In genomic region chr2:18734394-18735127, GRCm38 (mm10) we compare ENCODE assay signal across 13 mouse cellular contexts. TPM values are rescaled to one million over a fixed set of nuclear protein-coding genes. Genes with fewer than 3 reads are reported as not detected.
DNase-seq lines count a peak whose midpoint lies in the region; ATAC-seq and TF ChIP-seq lines count a peak whose summit lies in the region.
"Had no signal": no experiment of that assay in that cellular context is flagged by ENCODE, and none has a peak within 500 bp of the region (broad histone marks: within the 10 kb centered on the region; RNA-seq: fewer than 3 reads in every experiment).

No protein-coding gene starts in this region.

- no peaks in the 10 kb centered on the region for H3K27me3 ChIP-seq in embryonic facial prominence, embryonic 11.5 days (ENCODE audit: control insufficient read depth, insufficient read depth, low read length)
- H3K27me3 ChIP-seq in stomach, postnatal 0 days (ENCODE audit: control insufficient read depth, insufficient read depth, low read length), result no peaks in the 10 kb centered on the region
- H3K27me3 ChIP-seq: embryonic facial prominence, embryonic 12.5 days; limb, embryonic 12.5 days had no signal

- H3K36me3 ChIP-seq in embryonic facial prominence, embryonic 11.5 days (replicated peaks; ENCODE audit: control insufficient read depth, insufficient read depth, low read depth, low read length), result no peaks in the 10 kb centered on the region
- H3K36me3 ChIP-seq in stomach, postnatal 0 days (ENCODE audit: control insufficient read depth, insufficient read depth, low read length), result no peaks in the 10 kb centered on the region
- H3K36me3 ChIP-seq: embryonic facial prominence, embryonic 12.5 days; limb, embryonic 12.5 days had no signal

- intact Hi-C loops in left cerebral cortex, adult 2 months (cut with DNase I), result no loop called here
- intact Hi-C loops in left cerebral cortex, postnatal 4 days (cut with DNase I), result no loop called here

- TF ChIP-seq CTCF in left cerebral cortex, adult 2 months (IDR thresholded peaks at IDR 0.05), result peak; percentile 21; the same call in 1 of the 2 replicates
- TF ChIP-seq CTCF in stomach, postnatal 0 days (IDR thresholded peaks at IDR 0.05; ENCODE audit: low read depth), result peak; percentile 35

- 31% methylated on average over 5 of the region's 5 CpGs for WGBS in embryonic facial prominence, embryonic 11.5 days
- WGBS in stomach, postnatal 0 days, result 47% methylated on average over 5 of the region's 5 CpGs

- H3K9ac ChIP-seq in embryonic facial prominence, embryonic 11.5 days (replicated peaks; ENCODE audit: low read length), result no peak overlapping the region
- no peak overlapping the region for H3K9ac ChIP-seq in stomach, postnatal 0 days (ENCODE audit: low read length)
- H3K9ac ChIP-seq: embryonic facial prominence, embryonic 12.5 days; limb, embryonic 12.5 days had no signal

- no peak overlapping the region for H3K27ac ChIP-seq in left cerebral cortex, adult 2 months
- H3K27ac ChIP-seq in embryonic facial prominence, embryonic 11.5 days (replicated peaks; ENCODE audit: low read depth, low read length), result no peak overlapping the region
- H3K27ac ChIP-seq in stomach, postnatal 0 days (replicated peaks), result no peak overlapping the region
- H3K27ac ChIP-seq: embryonic facial prominence, embryonic 12.5 days; limb, embryonic 12.5 days had no signal

- H3K4me2 ChIP-seq in embryonic facial prominence, embryonic 11.5 days (ENCODE audit: low read depth, low read length), result no peak overlapping the region
- H3K4me2 ChIP-seq in stomach, postnatal 0 days (replicated peaks; ENCODE audit: low read depth), result no peak overlapping the region
- H3K4me2 ChIP-seq: embryonic facial prominence, embryonic 12.5 days; limb, embryonic 12.5 days had no signal

- DNase-seq in left cerebral cortex, adult 2 months (ENCODE audit: extremely low spot score in 1 of 2, low spot score in 2 of 2), result no peak
- DNase-seq in left cerebral cortex, postnatal 4 days, result no peak
- DNase-seq in R1 (ENCODE audit: low read depth, low spot score), result peak; percentile 5
- peak; percentile 7 for DNase-seq in embryonic facial prominence, embryonic 11.5 days (ENCODE audit: low spot score)
- no peak for DNase-seq in stomach, postnatal 0 days (ENCODE audit: low spot score)
- no peak for DNase-seq in adrenal gland, adult (ENCODE audit: inconsistent age in 2 of 2, low spot score in 1 of 2)
- DNase-seq: gastrocnemius, postnatal 25 days; heart, postnatal 4 days; spleen, adult 18-20 months had no signal

- TF ChIP-seq EP300 in stomach, postnatal 0 days (optimal IDR thresholded peaks at IDR 0.05), result no peak

- no peaks in the 10 kb centered on the region for H3K9me3 ChIP-seq in embryonic facial prominence, embryonic 11.5 days (replicated peaks; ENCODE audit: control insufficient read depth, low read length)
- no peaks in the 10 kb centered on the region for H3K9me3 ChIP-seq in stomach, postnatal 0 days (ENCODE audit: control insufficient read depth, low read length)
- H3K9me3 ChIP-seq: embryonic facial prominence, embryonic 12.5 days; limb, embryonic 12.5 days had no signal

- no peak for ATAC-seq in embryonic facial prominence, embryonic 11.5 days (replicated peaks; ENCODE audit: insufficient number of reproducible peaks, low FRiP score, low TSS enrichment, low read depth)
- ATAC-seq in stomach, postnatal 0 days (ENCODE audit: low FRiP score, low TSS enrichment), result no peak
- no peak for ATAC-seq in erythroblast, adult 5-6 weeks (replicated peaks; ENCODE audit: low FRiP score, poor library complexity, severe bottlenecking)

- H3K4me3 ChIP-seq in left cerebral cortex, adult 2 months, result no peak overlapping the region
- no peak overlapping the region for H3K4me3 ChIP-seq in embryonic facial prominence, embryonic 11.5 days (ENCODE audit: low read depth, low read length)
- H3K4me3 ChIP-seq in stomach, postnatal 0 days (ENCODE audit: low read depth, low read length), result no peak overlapping the region
- H3K4me3 ChIP-seq: embryonic facial prominence, embryonic 12.5 days; limb, embryonic 12.5 days had no signal

- H3K4me1 ChIP-seq in embryonic facial prominence, embryonic 11.5 days (ENCODE audit: control insufficient read depth, insufficient read depth, low read length), result no peaks in the 10 kb centered on the region
- H3K4me1 ChIP-seq in stomach, postnatal 0 days (replicated peaks; ENCODE audit: control insufficient read depth, insufficient read depth), result no peaks in the 10 kb centered on the region
- H3K4me1 ChIP-seq: embryonic facial prominence, embryonic 12.5 days; limb, embryonic 12.5 days had no signal

RNA-seq across cellular contexts. Expression of gene Spag6, which starts 40.7 kb away (rescaled TPM):
- total RNA-seq in left cerebral cortex, adult 2 months (2021), result 1 to 10 TPM; 8.9 TPM
- total RNA-seq in left cerebral cortex, postnatal 4 days (2021), result under 1 TPM; 0.22 to 0.64 TPM
- polyA plus RNA-seq in embryonic facial prominence, embryonic 11.5 days (2014; fragmentation: Nextera tagmentation; extraction: Ambion mirVana), result 0.11 and 0.38 TPM in 2 replicates
- 0.10 and 0.21 TPM in 2 replicates for polyA plus RNA-seq in stomach, postnatal 0 days (2015; fragmentation: Nextera tagmentation; extraction: Ambion mirVana)
- total RNA-seq in erythroblast, adult 5-6 weeks (2015; ENCODE audit: low replicate concordance), result not detected in 2 replicates
- total RNA-seq in erythroblast, adult 5-6 weeks (2017; ENCODE audit: low replicate concordance), result 0.60 TPM in 1 of 2 replicates, not detected in the other
- total RNA-seq: megakaryocyte, adult 5-6 weeks had no signal

RNA-seq across cellular contexts. Expression of gene Bmi1, which starts 57.7 kb away (rescaled TPM):
- 10 to 100 TPM; 39.5 to 40.1 TPM for total RNA-seq in left cerebral cortex, adult 2 months (2021)
- total RNA-seq in left cerebral cortex, postnatal 4 days (2021), result 10 to 100 TPM; 71.1 to 72.8 TPM
- polyA plus RNA-seq in embryonic facial prominence, embryonic 11.5 days (2014; fragmentation: Nextera tagmentation; extraction: Ambion mirVana), result 43.8 and 49.9 TPM in 2 replicates
- 10.5 and 12.0 TPM in 2 replicates for polyA plus RNA-seq in stomach, postnatal 0 days (2015; fragmentation: Nextera tagmentation; extraction: Ambion mirVana)
- 10.8 and 11.5 TPM in 2 replicates for total RNA-seq in erythroblast, adult 5-6 weeks (2015; ENCODE audit: low replicate concordance)
- 5.3 and 14.9 TPM in 2 replicates for total RNA-seq in erythroblast, adult 5-6 weeks (2017; ENCODE audit: low replicate concordance)

Comparison
In these comparisons a context has a peak if more than half of its experiments do, and no peak if none do; other contexts are left out.
1. RNA of gene Spag6, which starts 40.7 kb away (total RNA-seq): 8.9 TPM in left cerebral cortex, adult 2 months; 0.22 to 0.64 TPM in left cerebral cortex, postnatal 4 days and 0.60 TPM in erythroblast, adult 5-6 weeks; every median in the first group is over 4 times any median in the second.
2. DNase-seq: peak in R1 (single experiment) and embryonic facial prominence, embryonic 11.5 days (single experiment); none in left cerebral cortex, adult 2 months (0 of 2), left cerebral cortex, postnatal 4 days (single experiment), stomach, postnatal 0 days (single experiment) and adrenal gland, adult (0 of 2).